Mouse (Mus musculus) lung, postnatal 14 days (tissue): ENCODE results near the gene Cacnb1.

Source experiments
- DNase-seq: peaks from one replicate; pipeline ENCODE4 v3.0.0; 2021

The Cacnb1 gene

DNA sequence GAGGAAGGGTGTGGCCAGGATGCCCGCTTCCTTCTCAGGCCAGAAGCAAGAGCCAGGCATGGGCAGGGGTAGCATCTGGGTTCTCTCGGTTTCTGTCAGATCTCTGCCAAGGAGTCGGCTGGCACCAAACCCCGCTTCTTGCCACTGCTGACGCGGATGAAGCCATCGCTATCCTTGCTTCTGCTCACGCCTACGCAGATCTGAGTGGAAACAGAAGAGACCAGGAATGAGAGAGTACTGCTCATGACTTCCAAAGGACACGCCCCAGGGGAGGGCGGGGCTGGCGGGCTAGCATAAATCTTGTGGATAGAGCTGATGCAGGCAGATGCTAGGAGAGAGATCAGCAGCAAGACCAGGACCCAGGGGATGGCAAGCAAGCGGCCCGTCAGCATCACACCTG is 15.0 kb upstream of the Cacnb1 start:
- no peak for DNase-seq

- DNase-seq, result peak; percentile 36
Measured at GRCm38 (mm10) chr11:98035977-98036377, 13.1 kb upstream of the Cacnb1 start.

DNA sequence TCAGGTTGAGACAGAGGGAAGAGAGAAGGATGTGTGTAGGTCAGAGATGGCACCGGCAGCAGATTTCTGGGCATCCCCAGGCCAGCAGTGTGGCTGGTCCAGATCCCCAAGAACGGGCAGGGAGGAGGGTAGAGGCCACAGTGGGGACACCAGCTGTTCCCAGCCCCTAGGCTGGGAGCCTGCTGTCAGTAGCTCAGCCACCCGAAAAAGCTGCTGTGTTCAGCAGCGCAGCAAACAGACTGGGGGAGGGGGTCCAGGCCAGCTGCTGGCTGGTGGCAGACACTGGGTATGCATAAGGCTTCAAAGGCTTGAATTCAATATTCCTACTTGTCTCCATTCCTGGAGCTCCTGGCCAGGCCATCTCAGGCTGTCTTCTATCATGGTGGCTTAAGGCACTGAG is 12.0 kb upstream of the Cacnb1 start:
- no peak for DNase-seq

DNA sequence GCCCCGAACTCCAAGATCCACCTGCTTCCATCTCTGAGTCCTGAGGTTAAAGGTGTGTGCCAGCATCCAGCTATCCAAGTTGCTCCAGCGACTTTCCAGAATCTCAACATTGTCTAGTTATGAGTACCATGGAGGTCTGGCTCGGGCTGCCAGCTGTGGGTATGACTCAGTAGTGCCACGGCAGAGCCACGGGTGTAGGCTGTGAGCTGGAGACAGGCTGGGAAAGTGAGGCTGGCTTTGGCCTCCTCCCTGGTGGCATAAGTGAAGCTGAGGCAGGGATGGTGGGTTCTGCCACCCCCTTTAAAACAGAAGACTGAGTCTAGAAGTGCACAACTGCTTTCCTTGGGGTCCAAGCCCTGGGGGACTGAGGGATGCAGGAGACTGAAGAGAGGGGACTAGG is 11.2 kb upstream of the Cacnb1 start:
- DNase-seq, result no peak

DNA sequence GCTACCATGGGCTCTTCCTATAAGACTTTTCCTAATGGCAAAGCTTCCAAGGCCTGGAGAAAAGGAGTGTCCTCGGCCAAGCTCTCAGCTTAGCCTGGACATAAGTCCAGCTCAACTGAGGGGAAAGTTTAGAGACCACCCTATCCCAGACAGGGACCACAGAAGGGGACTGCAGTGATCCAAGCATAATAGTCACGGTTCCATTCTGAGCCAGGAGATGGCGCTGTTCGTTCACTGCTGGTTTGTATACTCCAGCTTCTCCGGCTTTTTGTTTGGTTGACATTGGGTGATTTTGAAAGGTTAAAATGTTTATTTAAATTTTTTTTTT is 8.6 kb upstream of the Cacnb1 start:
- DNase-seq, result peak; percentile 87

GRCm38 (mm10) chr11:98030701-98031442 is 8.0 kb upstream of the Cacnb1 start:
- DNase-seq, result no peak

GRCm38 (mm10) chr11:98027785-98028184 is 5.0 kb upstream of the Cacnb1 start:
- no peak for DNase-seq

DNA sequence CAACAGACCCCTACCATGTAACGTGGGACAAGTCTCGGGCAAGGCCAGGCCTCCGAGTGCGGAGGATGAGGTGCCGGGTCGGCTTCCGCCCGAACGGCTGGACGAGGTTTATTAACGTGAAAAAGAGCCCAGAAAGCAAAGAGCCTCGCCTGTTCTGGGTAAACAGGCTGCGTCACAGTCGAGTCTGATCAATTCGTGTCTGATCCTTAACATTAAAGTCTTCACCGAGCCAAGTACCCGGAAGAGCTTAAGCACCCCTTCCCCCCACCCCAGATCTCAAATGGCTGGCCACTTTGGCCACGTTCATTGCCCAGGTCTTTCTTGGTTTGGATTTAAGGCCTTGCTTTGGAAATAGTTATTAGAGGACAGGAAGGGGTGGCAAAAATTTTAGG is 4.5 kb upstream of the Cacnb1 start:
- DNase-seq, result no peak

DNA sequence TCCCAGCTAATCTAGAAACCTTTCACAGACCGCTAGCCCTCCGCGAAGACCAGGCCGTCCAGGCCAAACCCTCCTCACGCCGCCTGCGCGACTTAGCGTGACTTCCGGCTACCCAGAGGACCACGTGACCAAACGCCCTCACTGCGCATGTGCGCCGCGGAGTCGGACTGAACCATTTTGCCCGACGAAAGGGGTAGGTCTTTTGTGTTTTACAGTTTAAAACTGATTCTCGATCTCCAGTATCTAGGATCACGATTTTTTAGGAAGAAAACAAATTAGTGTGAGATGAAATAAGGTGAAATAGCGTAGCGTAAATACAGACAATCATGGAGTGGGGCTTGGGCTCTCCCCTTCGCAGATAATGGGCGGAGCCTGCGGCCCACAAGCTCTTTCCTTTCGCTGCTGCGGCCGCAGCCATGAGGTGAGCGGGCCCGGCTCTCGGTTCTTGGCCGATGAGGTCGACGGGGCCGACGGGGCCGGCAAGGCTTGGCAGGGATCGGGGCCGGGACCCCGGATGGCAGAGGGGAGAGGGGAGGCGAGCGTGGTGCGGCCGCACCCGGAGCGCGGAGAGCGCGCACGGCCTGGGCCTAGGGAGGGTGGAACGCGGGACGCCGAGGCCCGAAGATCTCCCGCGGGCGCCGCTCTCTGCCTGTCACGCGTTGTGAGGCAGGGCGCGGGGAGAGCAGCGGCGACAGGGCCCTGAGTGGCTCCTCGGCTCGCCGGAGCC is 3.9 kb upstream of the Cacnb1 start, which contains the start of gene Rpl19:
TSS of gene Rpl19 (plus strand) at position 141 of the 727 bp plus-strand sequence.
- peak; percentile 94 for DNase-seq

DNA sequence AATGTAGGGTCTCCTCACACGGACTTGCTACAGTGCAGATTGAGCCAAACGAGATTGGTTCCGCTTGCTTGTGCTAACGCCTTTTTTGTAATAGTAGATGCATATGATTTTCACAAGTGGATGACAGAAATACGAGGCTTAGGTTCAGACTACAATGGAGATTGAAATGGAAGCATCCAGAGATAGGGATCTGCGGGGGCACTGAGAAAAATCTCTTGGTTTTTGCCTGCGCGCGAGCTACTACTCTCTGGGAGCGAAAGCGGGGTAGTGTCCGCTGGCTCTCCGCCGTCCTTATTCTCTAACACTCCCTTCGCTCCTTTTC is 3.4 kb upstream of the Cacnb1 start:
- no peak for DNase-seq

DNA sequence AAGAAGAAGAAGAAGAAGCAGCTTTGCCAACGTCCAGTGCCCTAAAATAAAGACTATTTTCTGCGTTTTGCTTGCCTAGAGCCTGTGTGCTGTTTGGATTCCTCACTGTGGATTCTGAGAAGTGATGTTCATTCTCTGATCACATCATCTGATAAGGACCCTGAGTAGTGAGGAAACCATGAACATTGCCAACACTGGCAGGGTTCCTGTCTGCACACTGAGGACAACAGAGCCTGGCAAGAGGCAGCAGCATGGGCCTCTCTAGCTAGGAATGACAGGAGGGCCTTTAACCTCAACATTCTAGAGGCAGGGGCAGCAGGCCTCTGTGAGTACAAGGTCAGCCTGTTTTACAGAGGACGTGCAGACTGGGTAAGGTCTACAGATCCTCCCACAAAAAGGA is 1.7 kb upstream of the Cacnb1 start:
- DNase-seq, result no peak

- DNase-seq, result no peak
Measured at GRCm38 (mm10) chr11:98022253-98022554, 630 bp downstream of the Cacnb1 start.

GRCm38 (mm10) chr11:98021565-98022252 is 1.1 kb downstream of the Cacnb1 start:
- no peak for DNase-seq

- no peak for DNase-seq
Measured at GRCm38 (mm10) chr11:98021118-98021517, 1.7 kb downstream of the Cacnb1 start.

- DNase-seq, result no peak
Measured at GRCm38 (mm10) chr11:98020710-98021109, 2.1 kb downstream of the Cacnb1 start.

GRCm38 (mm10) chr11:98019883-98020610 is 2.8 kb downstream of the Cacnb1 start:
- DNase-seq, result no peak

GRCm38 (mm10) chr11:98018858-98019641 is 3.8 kb downstream of the Cacnb1 start:
- no peak for DNase-seq

DNA sequence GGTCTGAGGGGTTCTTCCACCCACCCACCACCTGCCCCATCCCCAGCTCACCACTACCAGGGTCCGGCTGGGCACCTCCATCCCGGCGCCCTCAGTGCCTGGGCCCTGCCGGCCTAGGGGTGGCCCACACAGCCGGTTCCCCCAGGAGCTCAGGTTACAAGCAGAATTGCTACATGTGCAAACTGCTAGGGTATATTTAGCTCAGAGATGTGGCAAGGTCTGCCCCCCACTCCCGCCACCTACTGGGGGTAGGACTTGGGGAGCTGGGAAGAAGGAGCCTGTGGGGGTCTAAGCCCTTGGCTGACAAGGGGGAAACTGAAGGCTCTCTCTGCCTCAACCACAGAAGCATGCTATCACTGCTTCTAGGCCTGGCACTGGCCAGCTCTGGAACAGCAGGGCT is 4.6 kb downstream of the Cacnb1 start:
- no peak for DNase-seq

DNA sequence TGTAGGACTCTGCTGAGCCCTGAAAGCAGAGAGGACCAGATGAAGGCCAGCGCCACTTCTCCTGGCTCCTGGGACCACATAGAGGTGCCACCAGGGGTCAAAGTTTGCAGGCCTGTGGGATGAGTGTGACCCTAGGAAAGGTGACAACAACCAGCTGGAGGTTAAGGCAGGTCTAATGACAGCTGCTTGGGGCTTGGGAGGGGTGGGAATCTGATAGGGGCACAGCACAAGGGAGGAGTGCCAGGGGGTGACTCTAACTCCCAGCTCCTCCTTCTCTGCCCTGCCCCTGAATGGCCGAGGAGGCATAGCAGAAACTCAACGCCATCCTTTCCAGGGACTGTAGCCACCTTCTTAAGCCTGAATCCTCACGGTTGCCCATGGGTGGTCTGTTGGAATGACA is 6.0 kb downstream of the Cacnb1 start:
- DNase-seq, result no peak

DNA sequence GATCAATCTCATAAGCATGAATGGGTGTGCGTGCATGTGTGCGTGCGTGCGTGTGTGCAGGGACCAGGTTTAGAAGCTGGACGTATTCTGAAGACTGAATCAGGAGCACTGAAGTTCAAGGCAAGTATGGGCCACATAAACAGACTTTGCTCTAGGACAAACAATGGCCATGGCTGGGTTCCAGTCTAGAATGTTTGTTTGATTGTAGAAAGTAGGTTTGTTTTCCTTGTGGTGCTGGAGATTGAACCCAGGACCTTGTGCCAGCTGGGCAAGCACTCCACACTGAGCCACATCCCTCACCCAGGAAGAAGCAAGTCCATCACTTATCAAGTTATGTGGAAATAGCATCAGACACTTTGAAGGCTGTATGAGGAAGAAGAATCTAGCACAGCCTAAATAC is 6.7 kb downstream of the Cacnb1 start:
- no peak for DNase-seq

GRCm38 (mm10) chr11:98012831-98013230 is 10.0 kb downstream of the Cacnb1 start:
- no peak for DNase-seq

DNA sequence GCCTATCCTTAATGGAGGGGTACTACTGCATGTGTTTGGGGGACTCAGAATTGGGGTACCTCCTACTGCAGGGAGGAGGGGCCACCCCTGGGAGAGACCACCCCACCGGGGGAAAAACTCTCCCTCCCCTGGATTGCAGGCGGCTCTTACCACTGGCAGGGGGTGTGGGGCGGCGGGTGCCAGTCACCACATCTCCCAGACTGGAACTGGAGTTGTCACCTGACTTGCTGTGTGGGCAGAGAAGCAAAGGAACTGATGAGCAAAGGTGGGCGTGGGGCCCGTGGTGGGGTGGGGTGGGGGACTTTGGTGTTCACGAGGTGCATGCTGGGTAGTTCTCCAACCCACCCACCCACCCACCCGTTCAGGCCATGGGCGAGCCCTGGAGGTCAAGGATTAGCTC is 11.1 kb downstream of the Cacnb1 start:
- DNase-seq, result no peak

- DNase-seq, result no peak
Measured at GRCm38 (mm10) chr11:98008087-98008486, 14.7 kb downstream of the Cacnb1 start.
